Comparison of ENCODE assay signal across 24 mouse cellular contexts in the genomic region with DNA sequence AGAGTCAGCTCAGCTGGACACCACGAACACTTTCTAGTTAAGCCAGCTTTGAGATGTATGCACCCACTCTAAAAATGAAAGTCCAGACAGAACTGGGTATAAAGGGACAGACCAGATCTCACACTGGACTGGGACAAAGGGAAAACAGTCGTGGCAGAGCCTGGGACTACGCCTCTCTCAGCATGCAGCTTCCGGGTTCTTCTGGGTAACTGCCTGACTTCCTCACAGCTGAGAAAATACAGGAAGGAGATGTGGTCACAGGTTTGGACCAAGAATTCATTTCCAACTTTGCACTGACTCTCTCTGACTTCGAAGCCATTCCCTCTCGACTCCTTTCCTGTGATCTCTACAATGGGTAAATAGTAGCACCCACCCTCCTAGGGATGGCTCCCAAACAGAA. TPM values are rescaled to one million over a fixed set of nuclear protein-coding genes. Genes with fewer than 3 reads are reported as not detected.
DNase-seq lines count a peak whose midpoint lies in the region.
"Had no signal": no experiment of that assay in that cellular context is flagged by ENCODE, and none has a peak within 500 bp of the region (broad histone marks: within the 10 kb centered on the region; RNA-seq: fewer than 3 reads in every experiment).

No protein-coding gene starts in this region.

- DNase-seq in heart, postnatal 10 days, result peak; percentile 14 to 16
- DNase-seq in heart, postnatal 36 days, result no peak
- DNase-seq in thymus, postnatal 25 days, result peak; percentile 27
- DNase-seq in thymus, postnatal 0 days (ENCODE audit: low spot score), result no peak
- peak; percentile 11 for DNase-seq in lung, postnatal 25 days (ENCODE audit: low spot score)
- DNase-seq in retina, embryonic 14.5 days (ENCODE audit: low spot score), result no peak
- no peak for DNase-seq in Muller cell, postnatal 12 days (ENCODE audit: inconsistent ontology term)
- DNase-seq: cerebellum, postnatal 14 days; gastrocnemius, postnatal 36 days; left cerebral cortex, postnatal 4 days; right cerebral cortex, postnatal 25 days had no signal

- intact Hi-C loops in heart, postnatal 10 days (cut with DNase I), result no loop called here
- intact Hi-C loops in heart, postnatal 36 days (cut with DNase I), result no loop called here

RNA-seq across cellular contexts. Expression of a gene that starts 1.6 kb away (rescaled TPM):
- not detected for total RNA-seq in heart, postnatal 10 days (2021)
- not detected for total RNA-seq in heart, postnatal 36 days (2021)
- polyA plus RNA-seq in thymus, postnatal 0 days (2015; fragmentation: Nextera tagmentation; extraction: Ambion mirVana), result 0.08 TPM in 2 replicates
- total RNA-seq: gastrocnemius, postnatal 36 days; layer of hippocampus, postnatal 14 days; left cerebral cortex, postnatal 4 days had no signal
- polyA plus RNA-seq: C2C12; embryonic facial prominence, embryonic 11.5 days; erythroblast, embryonic 14.5 days; forebrain, embryonic 14.5 days; hindbrain, embryonic 13.5 days; intestine, embryonic 14.5 days; kidney, embryonic 14.5 days; large intestine, adult 2 months; liver, embryonic 11.5 days; midbrain, embryonic 13.5 days; neural tube, embryonic 11.5 days; stomach, embryonic 16.5 days had no signal

Comparison
In these comparisons a context has a peak if more than half of its experiments do, and no peak if none do; other contexts are left out.
1. DNase-seq: peak in heart, postnatal 10 days (2 of 2), thymus, postnatal 25 days (single experiment) and lung, postnatal 25 days (single experiment); none in heart, postnatal 36 days (0 of 2), thymus, postnatal 0 days (single experiment), retina, embryonic 14.5 days (single experiment) and Muller cell, postnatal 12 days (single experiment).